Mouse (Mus musculus) CH12.LX (cell line): ENCODE results near the gene Etl4. TPM values are rescaled to one million over a fixed set of nuclear protein-coding genes. Genes with fewer than 3 reads are reported as not detected.

Experiments
- DNase-seq: peaks from one replicate; pipeline ENCODE4 v3.0.0-alpha.2; 2013; ENCODE audit errors: extremely low read depth
- H3K27ac ChIP-seq: 2 replicates; pipeline ENCODE4 v1.5.1; 2012; ENCODE audit warnings: low read depth, mild to moderate bottlenecking, control low read depth, moderate library complexity; ENCODE audit not compliant: insufficient read depth
- H3K27me3 ChIP-seq: replicated peaks from 2 replicates; pipeline ENCODE3; 2012; ENCODE audit warnings: inconsistent platforms
- H3K36me3 ChIP-seq, 2 experiments: replicated peaks in 1 of 2; 2 replicates each; pipeline versions ENCODE3 to v1.6.1; 2012; ENCODE audit warnings: inconsistent platforms in 1 of 2, low read length in 1 of 2, mild to moderate bottlenecking in 1 of 2, mixed read lengths in 1 of 2, moderate library complexity in 1 of 2; ENCODE audit not compliant: control insufficient read depth in 1 of 2, insufficient read depth in 1 of 2
- H3K4me1 ChIP-seq, 2 experiments: 2 replicates each; pipeline ENCODE4 v1.6.1; 2012; ENCODE audit warnings: inconsistent platforms in 1 of 2, moderate library complexity in 1 of 2; ENCODE audit not compliant: insufficient read depth in 2 of 2, control insufficient read depth in 1 of 2
- H3K4me2 ChIP-seq: 2 replicates; pipeline ENCODE4 v1.6.1; 2012; ENCODE audit warnings: low read depth, mild to moderate bottlenecking, control low read depth; ENCODE audit not compliant: poor library complexity, insufficient read depth, severe bottlenecking
- H3K4me3 ChIP-seq, 3 experiments: fragments of 150-350 bp in 1 of 3; sonication (generic) in 1 of 3; replicated peaks in 1 of 3; 2 replicates each; pipeline versions ENCODE3 to v1.5.1; 2011 to 2012; ENCODE audit warnings: low read depth in 2 of 3, low read length in 2 of 3, mild to moderate bottlenecking in 2 of 3, moderate library complexity in 2 of 3, control low read depth in 1 of 3, improper control_type of control experiment in 1 of 3, inconsistent platforms in 1 of 3, mixed read lengths in 1 of 3; ENCODE audit not compliant: poor library complexity in 1 of 3
- H3K79me2 ChIP-seq: replicated peaks from 2 replicates; pipeline ENCODE4 v1.6.1; 2012; ENCODE audit warnings: mild to moderate bottlenecking, moderate library complexity; ENCODE audit not compliant: control insufficient read depth, poor library complexity, insufficient read depth, severe bottlenecking; ENCODE audit errors: extremely low read depth
- H3K9ac ChIP-seq: 2 replicates; pipeline ENCODE4 v1.6.1; 2012; ENCODE audit warnings: low read depth, mild to moderate bottlenecking, control low read depth, moderate library complexity; ENCODE audit not compliant: insufficient read depth
- H3K9me3 ChIP-seq: replicated peaks from 2 replicates; pipeline ENCODE3; 2012; ENCODE audit warnings: low read length, inconsistent platforms, mixed read lengths
- CHD1 ChIP-seq: IDR thresholded peaks from 2 replicates; pipeline ENCODE4 v1.6.1; 2012; ENCODE audit warnings: low read depth, low read length, improper control_type of control experiment, inconsistent platforms
- E2F4 ChIP-seq: IDR thresholded peaks from 2 replicates; pipeline ENCODE4 v1.6.1; 2011; ENCODE audit warnings: low read depth, low read length, improper control_type of control experiment; ENCODE audit not compliant: insufficient replicate concordance
- HCFC1 ChIP-seq: IDR thresholded peaks from 2 replicates; pipeline ENCODE4 v1.6.1; 2012; ENCODE audit warnings: low read depth, mild to moderate bottlenecking, inconsistent platforms, low read length, improper control_type of control experiment
- IRF4 ChIP-seq: IDR thresholded peaks from 2 replicates; pipeline ENCODE4 v1.6.1; 2014; ENCODE audit warnings: low read depth, mild to moderate bottlenecking, inconsistent platforms, low read length, improper control_type of control experiment
- JUN ChIP-seq: IDR thresholded peaks from 2 replicates; pipeline ENCODE4 v1.6.1; 2011; ENCODE audit warnings: low read depth, mild to moderate bottlenecking, low read length, improper control_type of control experiment, moderate library complexity; ENCODE audit not compliant: insufficient read depth
- MAFK ChIP-seq: IDR thresholded peaks from 2 replicates; pipeline ENCODE4 v1.6.1; 2011; ENCODE audit warnings: low read length, improper control_type of control experiment; ENCODE audit not compliant: insufficient replicate concordance
- MAZ ChIP-seq: IDR thresholded peaks from 2 replicates; pipeline ENCODE4 v1.6.1; 2012; ENCODE audit warnings: low read depth, mild to moderate bottlenecking, inconsistent platforms, low read length, improper control_type of control experiment, moderate library complexity
- MXI1 ChIP-seq: IDR thresholded peaks from 2 replicates; pipeline ENCODE4 v1.6.1; 2011; ENCODE audit warnings: mild to moderate bottlenecking, low read depth, low read length, improper control_type of control experiment
- NELFE ChIP-seq: IDR thresholded peaks from 2 replicates; pipeline ENCODE4 v1.6.1; 2011; ENCODE audit warnings: low read depth, low read length, improper control_type of control experiment
- NRF1 ChIP-seq: IDR thresholded peaks from 2 replicates; pipeline ENCODE4 v1.6.1; 2014; ENCODE audit warnings: low read depth, mild to moderate bottlenecking, inconsistent platforms, low read length, improper control_type of control experiment, moderate library complexity
- POLR2AphosphoS2 ChIP-seq: IDR thresholded peaks from 2 replicates; pipeline ENCODE4 v1.6.1; 2011; ENCODE audit warnings: low read depth, low read length, improper control_type of control experiment
- RAD21 ChIP-seq: IDR thresholded peaks from 2 replicates; pipeline ENCODE4 v1.6.1; 2011; ENCODE audit warnings: low read depth, mild to moderate bottlenecking, low read length, improper control_type of control experiment, moderate library complexity
- SIN3A ChIP-seq: IDR thresholded peaks from 2 replicates; pipeline ENCODE4 v1.6.1; 2012; ENCODE audit warnings: low read length, improper control_type of control experiment, inconsistent platforms
- SMC3 ChIP-seq: IDR thresholded peaks from 2 replicates; pipeline ENCODE4 v1.6.1; 2011; ENCODE audit warnings: low read depth, low read length, improper control_type of control experiment
- TBP ChIP-seq: conservative IDR thresholded peaks from 2 replicates; pipeline ENCODE4 v1.6.1; 2011; ENCODE audit warnings: low read depth, low read length, improper control_type of control experiment
- TCF12 ChIP-seq: IDR thresholded peaks from 2 replicates; pipeline ENCODE4 v1.6.1; 2014; ENCODE audit warnings: low read depth, mild to moderate bottlenecking, inconsistent platforms, low read length, improper control_type of control experiment
- ZC3H11A ChIP-seq: IDR thresholded peaks from 2 replicates; pipeline ENCODE4 v1.6.1; 2012; ENCODE audit warnings: low read depth, mild to moderate bottlenecking, inconsistent platforms, low read length, improper control_type of control experiment
- ZMIZ1 ChIP-seq: IDR thresholded peaks from 2 replicates; pipeline ENCODE4 v1.6.1; 2012; ENCODE audit warnings: low read depth, mild to moderate bottlenecking, inconsistent platforms, low read length, improper control_type of control experiment
- ZNF384 ChIP-seq: IDR thresholded peaks from 2 replicates; pipeline ENCODE4 v1.6.1; 2012; ENCODE audit warnings: low read depth, low read length, improper control_type of control experiment, inconsistent platforms
- dilution Hi-C: fragments of 300-500 bp; cut with MboI; formaldehyde crosslinking; loops from 2 replicates; pipeline ENCODE4 v1.14.3; 2020; ENCODE audit warnings: low sequenced_read_pairs; ENCODE audit not compliant: extremely low pct_unique_long_range_greater_than_20kb, extremely low pct_ligation_motif_present
- in situ Hi-C: fragments of 300-500 bp; cut with MboI; formaldehyde crosslinking; loops from 3 replicates; pipeline ENCODE4 v1.14.3; 2019; ENCODE audit warnings: low sequenced_read_pairs, low pct_ligation_motif_present, low pct_unique_long_range_greater_than_20kb, mixed read lengths
- polyA plus RNA-seq: library from polyadenylated mRNA; unstranded; fragments of >175 nt; gene quantifications from 2 replicates; pipeline ENCODE4 v1.2.1, GENCODE M21; 2012; ENCODE audit warnings: low read depth; ENCODE audit not compliant: insufficient read length
- total RNA-seq, 2 experiments: library from RNA; depleted of rRNA; stranded (reverse); fragments of 300-350 nt in 1 of 2; fragments of >200 nt in 1 of 2; gene quantifications; 2 replicates each; pipeline ENCODE4 v1.2.3; 2012 to 2014

The Etl4 gene
- total and polyA plus RNA-seq, 3 experiments: 7.2 to 18.6 (median 11.7) TPM

- TF ChIP-seq SIN3A (no peak), HCFC1 (no peak)
- Histone ChIP-seq H3K9me3 (peaks cover 8% of the 10 kb centered on the region), H3K4me1 (peaks cover 5 to 17% of the 10 kb centered on the region in 2 experiments; a peak in 3 of 4 replicates), H3K79me2 (no peaks in the 10 kb centered on the region), H3K27me3 (no peaks in the 10 kb centered on the region), H3K27ac (no peak overlapping the region), H3K36me3 (no peaks in the 10 kb centered on the region), H3K4me2 (no peak overlapping the region), H3K4me3 (no peak overlapping the region), H3K9ac (no peak overlapping the region)
- dilution Hi-C loops (no loop called here), in situ Hi-C loops (no loop called here)
- no peak for DNase-seq
Measured at GRCm38 (mm10) chr2:20542286-20542685, 632.7 kb downstream of the Etl4 start.

- Histone ChIP-seq H3K9ac (no peak overlapping the region), H3K4me2 (no peak overlapping the region), H3K79me2 (no peaks in the 10 kb centered on the region), H3K27ac (no peak overlapping the region), H3K4me1 (peaks cover 7 to 39% of the 10 kb centered on the region in 2 experiments; a peak in 3 of 4 replicates), H3K36me3 (no peaks in the 10 kb centered on the region), H3K4me3 (no peak overlapping the region), H3K9me3 (peaks cover 6% of the 10 kb centered on the region), H3K27me3 (no peaks in the 10 kb centered on the region)
- TF ChIP-seq ZNF384 (no peak), NRF1 (no peak), TBP (no peak), RAD21 (no peak), JUN (no peak), SMC3 (no peak), E2F4 (no peak), NELFE (no peak), MXI1 (no peak), TCF12 (no peak), CHD1 (no peak), IRF4 (no peak), SIN3A (no peak), MAZ (no peak), MAFK (no peak), ZMIZ1 (no peak), ZC3H11A (no peak), POLR2AphosphoS2 (no peak)
- dilution Hi-C loops (no loop called here), in situ Hi-C loops (no loop called here)
- no peak for DNase-seq
Measured at GRCm38 (mm10) chr2:20545624-20546023, 636.0 kb downstream of the Etl4 start.
